Mouse (Mus musculus) bone marrow macrophage, adult 2 months (primary cell): ENCODE measurements around the gene Gm16503.
"Not testable (repeated sequence)": the region's sequence is repeated elsewhere in the genome, so short reads cannot be mapped to it uniquely, and the experiment has no call there.

Experiments
- CTCF ChIP-seq: IDR thresholded peaks from 2 replicates; pipeline ENCODE4 v1.5.1; 2012; ENCODE audit warnings: low read depth, mild to moderate bottlenecking, low read length, moderate library complexity
- POLR2A ChIP-seq: IDR thresholded peaks from 2 replicates; pipeline ENCODE4 v1.6.1; 2012; ENCODE audit warnings: mild to moderate bottlenecking, low read depth, low read length, borderline replicate concordance

- TF ChIP-seq POLR2A, CTCF: not testable (repeated sequence)
These were observed 4.1 kb upstream of the Gm16503 start for GRCm38 (mm10) chr4:147535916-147536315.
